Mouse (Mus musculus): Measurements from ENCODE around the gene Ptcd1. TPM values are rescaled to one million over a fixed set of nuclear protein-coding genes. Genes with fewer than 3 reads are reported as not detected.
"Not testable (repeated sequence)": the region's sequence is repeated elsewhere in the genome, so short reads cannot be mapped to it uniquely, and the experiment has no call there.

Ptcd1 gene
- total RNA-seq, 2 experiments from 2014 or later = 2.7 to 10.1 TPM

DNA sequence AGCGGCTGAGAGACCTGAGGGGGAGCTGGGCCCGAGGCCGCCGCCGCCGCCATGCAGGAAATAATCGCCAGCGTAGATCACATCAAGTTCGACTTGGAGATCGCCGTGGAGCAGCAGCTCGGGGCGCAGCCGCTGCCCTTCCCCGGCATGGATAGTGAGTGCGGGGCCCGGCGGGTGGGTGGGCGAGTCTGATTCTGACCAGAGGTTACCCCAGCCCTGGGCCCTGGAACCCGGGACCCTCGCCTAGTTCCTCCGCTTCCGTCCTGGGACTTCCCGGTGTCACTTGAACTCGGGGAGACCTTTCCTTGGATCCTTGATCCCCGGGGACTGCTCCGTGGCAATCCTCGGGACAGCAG is 376 bp upstream of the Ptcd1 start:
- ATAC-seq (replicated peaks; ENCODE audit: low FRiP score, poor library complexity, severe bottlenecking) = peak; percentile 4; the same call in 1 of the 2 replicates

DNA sequence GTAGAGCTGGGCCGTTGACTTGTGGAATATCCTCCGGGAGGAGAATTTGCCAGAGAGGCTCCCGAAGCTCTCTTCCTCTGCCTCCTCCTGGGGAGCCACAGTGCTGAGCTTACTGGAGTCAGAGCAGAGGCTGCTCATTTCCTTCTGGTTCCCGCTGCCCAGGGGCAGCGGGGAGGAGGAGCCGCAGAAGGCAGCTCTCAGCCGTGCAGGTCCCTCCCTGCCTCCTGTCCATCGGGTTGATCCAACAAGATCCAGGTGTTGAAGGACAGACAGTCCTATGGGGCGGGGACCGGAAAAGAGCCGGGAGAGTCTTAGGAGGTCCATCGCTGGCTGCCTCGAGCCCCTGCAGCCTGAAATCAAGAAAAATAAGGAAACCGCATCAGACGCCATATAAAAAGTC is 1.7 kb downstream of the Ptcd1 start:
- no peak for ATAC-seq (replicated peaks; ENCODE audit: low FRiP score, poor library complexity, severe bottlenecking)

DNA sequence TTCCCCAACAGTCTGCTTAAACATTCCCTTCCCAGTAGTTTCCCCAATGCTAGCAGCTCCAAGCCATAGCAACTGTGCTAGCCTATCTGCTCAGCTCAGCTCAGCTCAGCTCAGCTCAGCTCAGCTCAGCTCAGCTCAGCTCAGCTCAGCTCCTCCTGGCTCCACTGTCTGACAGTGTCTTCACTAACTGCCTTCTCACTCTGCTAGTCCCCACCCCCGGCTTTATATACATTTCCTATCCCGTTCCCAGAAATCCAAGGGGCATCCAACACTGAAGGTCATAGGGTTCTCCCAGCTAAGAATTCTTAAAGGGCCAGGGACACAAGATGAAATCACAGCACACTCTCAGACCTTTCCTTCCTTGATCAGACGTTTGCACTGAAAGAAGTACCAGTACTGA is 2.2 kb downstream of the Ptcd1 start:
- no peak for ATAC-seq (replicated peaks; ENCODE audit: low FRiP score, poor library complexity, severe bottlenecking)

DNA sequence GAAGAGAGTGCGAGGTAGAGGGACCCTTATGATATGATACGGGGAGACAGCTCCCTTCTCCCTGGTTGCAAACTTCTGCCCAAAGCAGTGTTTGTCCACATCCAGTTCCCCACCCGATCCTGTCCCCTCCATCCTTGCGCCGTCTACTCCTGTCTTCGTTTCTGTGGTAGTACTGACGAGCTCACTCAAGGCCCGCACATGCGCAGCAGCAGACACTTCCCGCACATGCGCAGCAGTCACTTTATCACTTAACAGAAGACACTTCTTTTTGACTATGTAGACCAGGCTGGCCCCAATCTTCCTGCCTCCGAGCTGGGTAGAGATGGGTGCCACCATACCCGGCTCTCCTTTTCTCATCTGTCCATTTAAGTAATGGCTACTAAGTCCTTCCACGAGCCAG is 5.5 kb downstream of the Ptcd1 start:
- no peak for ATAC-seq (replicated peaks; ENCODE audit: low FRiP score, poor library complexity, severe bottlenecking)

DNA sequence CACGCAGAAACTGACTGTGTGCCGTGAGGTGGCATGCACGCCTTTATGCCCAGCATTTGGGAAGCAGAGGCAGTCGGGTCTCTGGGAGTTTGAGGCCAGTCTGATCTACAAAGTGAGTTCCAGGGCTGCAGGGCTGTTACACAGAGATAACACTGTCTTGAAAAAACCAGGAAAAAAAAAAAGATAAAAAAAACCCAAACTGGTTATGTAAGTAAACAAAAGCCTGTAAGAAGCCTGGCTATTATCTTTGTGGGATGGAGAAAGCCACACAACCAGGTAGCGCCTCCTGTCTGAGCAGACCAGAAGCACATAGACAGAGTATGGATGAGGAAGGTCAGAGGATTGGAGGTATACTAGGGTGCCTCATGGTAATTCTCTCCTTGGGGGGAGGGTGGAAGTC is 14.2 kb downstream of the Ptcd1 start:
- no peak for ATAC-seq (replicated peaks; ENCODE audit: low FRiP score, poor library complexity, severe bottlenecking)

DNA sequence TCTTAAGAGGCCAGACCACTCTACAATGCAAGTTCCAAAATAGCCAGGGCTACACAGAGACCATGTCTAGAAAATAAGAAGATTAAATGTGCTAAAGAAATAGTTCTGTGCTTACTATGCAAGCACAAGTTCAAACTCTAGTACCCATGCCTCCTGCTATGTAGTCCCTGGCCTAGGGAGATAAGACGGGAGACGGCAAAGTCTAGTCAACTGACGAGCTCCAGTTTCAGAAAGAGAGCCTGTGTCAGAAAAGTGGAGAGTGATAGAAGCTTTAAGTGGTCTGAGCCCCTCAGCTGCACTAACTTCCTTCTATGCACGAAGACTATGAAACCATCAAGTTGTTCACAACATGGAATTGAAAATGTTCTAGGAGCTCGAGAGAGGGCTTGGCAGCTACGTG is 17.6 kb downstream of the Ptcd1 start:
- no peak for ATAC-seq (replicated peaks; ENCODE audit: low FRiP score, poor library complexity, severe bottlenecking)

DNA sequence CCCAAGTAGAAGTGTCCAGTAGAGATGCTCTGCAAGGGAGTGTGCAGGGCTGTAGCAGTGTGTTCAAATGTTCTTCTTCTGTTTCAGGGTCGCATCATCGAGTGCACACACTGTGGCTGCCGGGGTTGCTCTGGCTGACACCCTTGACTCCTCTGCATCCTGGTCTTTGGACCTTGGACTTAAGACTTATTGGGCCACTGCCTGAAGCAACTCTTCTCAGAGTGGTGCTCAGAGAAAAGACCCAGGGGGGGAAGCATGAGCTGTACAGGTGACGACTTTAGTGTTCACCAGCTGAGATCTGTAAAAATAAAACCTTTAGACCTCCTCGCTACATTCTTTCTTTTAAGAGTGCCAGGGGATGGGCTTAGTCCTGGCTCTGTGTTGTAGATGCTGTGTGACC is 19.2 kb downstream of the Ptcd1 start:
- ATAC-seq (replicated peaks; ENCODE audit: low FRiP score, poor library complexity, severe bottlenecking) = no peak

DNA sequence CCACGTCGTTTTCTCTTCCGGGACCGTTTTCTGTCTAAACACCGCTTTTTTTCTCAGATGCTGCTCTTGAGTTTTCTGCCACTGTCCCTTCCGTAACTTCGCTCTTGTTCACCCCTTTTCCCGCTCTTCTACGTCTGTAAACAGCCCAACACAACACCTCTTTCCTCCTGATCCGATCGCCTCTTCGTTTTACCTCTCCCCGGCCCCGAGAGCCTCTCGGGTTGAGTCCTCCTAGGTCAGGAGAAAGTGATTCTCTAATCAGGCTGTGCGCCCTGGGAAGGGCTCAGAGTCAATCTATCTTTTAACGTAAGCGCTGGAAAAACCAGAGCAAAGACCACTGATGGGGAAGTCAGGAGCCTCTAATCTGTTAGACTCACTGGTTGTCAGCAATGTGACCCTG is 26.3 kb downstream of the Ptcd1 start:
- peak; percentile 64 for ATAC-seq (replicated peaks; ENCODE audit: low FRiP score, poor library complexity, severe bottlenecking)

DNA sequence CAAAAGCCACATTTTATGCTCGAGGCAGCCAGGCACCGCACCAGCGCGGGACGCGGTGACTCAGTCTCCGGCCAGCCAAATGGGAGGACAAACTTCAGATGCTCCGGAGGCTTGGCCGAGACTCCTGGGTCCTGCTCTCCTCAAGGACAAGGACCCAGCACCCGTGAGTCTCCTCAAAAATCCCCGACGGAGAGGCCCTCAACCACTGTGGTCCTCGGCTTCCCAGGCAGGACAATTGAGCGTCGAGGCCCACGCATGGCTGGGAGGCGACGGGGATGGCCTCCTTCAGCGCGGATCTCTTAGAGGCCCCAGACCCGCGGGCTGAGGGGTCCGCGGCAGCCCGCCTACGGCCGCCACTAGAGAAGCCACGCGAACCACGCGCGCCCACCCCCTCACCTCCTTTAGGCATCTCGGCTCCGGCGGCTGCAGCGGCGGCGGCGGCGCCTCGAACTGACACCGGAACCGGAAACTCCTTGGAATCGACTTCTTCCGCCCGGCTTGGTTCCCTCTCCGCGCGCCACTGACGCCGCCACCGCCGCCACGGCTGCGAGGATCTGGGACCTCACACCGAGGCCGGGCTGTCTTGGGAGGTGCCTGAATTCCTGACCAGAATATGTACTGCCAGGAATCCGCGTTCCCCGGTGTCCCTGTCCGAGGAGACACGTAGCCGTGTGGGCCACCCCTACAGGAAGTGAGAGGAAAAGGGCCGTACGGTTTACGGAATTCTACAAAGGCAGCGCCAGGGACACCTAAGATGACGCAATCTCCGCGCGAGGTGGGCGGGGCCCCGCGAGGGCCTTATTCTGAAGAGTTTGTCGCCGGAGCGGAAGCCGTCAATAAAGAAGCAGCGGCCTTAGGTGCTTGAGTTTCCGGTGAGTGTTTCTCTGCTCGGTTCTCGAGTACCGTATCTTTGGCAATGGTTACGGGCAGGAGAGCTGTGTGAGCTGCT is 27.1 kb downstream of the Ptcd1 start, which contains the start of the genes Pdap1 and Bud31:
Gene Pdap1 (minus strand): TSS at position 668 of the 949 bp plus-strand sequence.
Gene Bud31 (plus strand): TSS at position 792 of the 949 bp plus-strand sequence.
- ATAC-seq (replicated peaks; ENCODE audit: low FRiP score, poor library complexity, severe bottlenecking) = peak; percentile 88

DNA sequence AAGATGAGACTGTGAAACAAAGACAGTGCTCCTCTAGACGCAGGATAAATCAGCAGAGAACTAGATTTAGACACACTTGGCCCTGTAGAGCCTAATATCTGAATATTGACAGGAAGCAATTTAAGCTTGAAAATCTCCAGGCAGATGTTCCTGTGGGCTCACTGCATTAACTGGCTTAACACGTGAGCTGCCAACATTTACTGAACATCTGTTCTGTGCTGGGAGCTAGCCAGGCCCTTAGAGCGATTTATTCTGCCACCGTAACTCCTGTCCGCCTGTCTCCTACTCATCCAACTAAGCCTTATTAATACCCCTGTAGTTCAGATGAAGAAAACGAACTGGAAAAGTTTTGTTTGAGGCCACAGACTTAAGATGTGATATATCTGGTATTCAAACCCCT is 28.1 kb downstream of the Ptcd1 start:
- no peak for ATAC-seq (replicated peaks; ENCODE audit: low FRiP score, poor library complexity, severe bottlenecking)

DNA sequence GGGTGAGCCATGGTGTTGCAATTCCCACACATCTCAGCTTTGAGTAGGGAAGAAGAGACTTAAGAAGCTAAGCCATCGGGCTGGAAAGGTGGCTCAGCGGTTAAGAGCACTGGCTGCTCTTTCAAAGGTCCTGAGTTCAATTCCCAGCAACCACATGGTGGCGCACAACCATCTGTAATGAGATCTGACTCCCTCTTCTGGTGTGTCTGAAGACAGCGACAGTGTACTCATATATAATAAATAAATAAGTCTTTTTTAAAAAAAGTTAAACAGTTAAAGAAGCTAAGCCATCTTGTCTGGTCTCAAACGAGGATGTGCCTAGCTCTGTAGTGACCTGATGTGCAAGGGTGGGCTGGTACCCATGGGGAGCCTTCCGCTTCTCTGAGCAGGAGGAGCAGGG is 33.6 kb downstream of the Ptcd1 start:
- ATAC-seq (replicated peaks; ENCODE audit: low FRiP score, poor library complexity, severe bottlenecking) = not testable (repeated sequence)

DNA sequence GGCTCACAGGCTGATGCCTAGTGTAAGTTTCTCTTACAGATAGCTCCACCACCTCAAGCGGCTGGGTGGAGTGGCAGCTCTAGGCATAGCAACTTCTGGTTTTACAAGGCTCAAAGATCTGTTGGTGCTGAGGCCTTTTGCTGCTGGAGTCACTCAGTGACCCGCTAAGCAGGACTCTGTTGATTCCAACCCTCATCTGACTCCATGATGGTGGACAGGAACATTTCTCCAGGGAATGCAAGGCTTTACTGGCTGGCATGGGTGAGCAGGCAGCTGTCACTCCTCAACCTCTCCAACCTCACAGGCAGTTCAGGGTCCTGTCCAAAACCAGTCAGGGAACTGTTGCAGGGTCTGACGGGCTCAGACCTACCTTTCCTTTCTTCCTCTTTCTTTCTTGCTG is 35.9 kb downstream of the Ptcd1 start:
- ATAC-seq (replicated peaks; ENCODE audit: low FRiP score, poor library complexity, severe bottlenecking) = no peak

DNA sequence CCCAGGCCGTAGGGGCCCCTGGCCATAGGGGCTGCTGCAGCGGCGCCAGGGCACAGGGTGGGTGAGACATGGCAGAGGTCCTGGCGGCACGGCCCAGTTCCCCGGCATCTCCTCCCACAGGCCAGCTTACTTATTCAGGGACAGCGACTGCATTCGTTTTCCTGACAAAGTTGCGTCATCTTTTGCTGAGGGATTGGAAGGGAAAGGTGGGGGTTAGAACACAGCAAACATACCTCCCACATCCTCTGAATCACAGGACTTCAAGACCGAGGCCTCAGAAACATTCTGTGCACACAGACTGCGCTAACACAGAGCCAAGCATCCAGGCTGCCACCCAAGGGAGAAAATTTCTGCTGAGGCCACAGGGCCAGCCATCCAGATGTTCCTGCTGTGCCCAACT is 36.7 kb downstream of the Ptcd1 start:
- ATAC-seq (replicated peaks; ENCODE audit: low FRiP score, poor library complexity, severe bottlenecking) = no peak

DNA sequence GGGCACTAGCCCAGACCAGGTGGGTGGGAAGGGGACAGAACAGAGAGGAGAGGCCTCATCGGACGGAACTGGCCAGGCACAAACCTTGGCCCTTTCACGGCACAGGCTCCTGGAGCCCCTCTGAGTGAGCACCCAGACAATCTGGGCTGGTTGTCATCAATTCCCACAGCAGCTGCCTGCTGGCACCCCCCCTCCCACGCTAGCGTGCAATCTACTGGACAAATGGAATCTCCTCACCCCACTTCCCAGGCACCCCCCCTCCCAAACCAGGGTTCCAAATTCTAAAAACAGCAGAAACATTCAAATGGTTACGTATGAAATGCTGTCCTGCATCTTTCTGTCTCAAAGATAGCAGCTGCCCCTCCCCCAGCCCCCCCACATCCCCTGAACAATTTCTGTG is 37.1 kb downstream of the Ptcd1 start:
- ATAC-seq (replicated peaks; ENCODE audit: low FRiP score, poor library complexity, severe bottlenecking) = not testable (repeated sequence)

DNA sequence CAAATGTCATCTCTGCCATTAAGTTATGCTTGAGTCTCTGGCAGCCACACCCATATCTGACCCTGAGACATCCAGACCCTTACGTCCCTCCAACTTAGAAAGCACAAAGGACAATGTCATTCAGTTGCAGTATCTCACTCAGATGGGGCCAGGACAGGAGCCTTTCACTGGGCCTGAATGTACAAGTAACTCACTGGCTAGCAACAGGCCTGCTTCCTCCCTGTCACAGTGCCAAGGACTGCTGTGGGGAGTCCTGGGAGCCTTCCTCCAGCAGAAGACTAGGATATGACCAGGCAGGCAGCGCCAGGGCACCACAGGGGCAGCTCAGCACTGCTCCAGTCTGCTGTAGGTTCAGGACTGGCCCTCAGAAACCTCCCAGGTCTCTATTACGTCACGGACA is 37.8 kb downstream of the Ptcd1 start:
- no peak for ATAC-seq (replicated peaks; ENCODE audit: low FRiP score, poor library complexity, severe bottlenecking)

DNA sequence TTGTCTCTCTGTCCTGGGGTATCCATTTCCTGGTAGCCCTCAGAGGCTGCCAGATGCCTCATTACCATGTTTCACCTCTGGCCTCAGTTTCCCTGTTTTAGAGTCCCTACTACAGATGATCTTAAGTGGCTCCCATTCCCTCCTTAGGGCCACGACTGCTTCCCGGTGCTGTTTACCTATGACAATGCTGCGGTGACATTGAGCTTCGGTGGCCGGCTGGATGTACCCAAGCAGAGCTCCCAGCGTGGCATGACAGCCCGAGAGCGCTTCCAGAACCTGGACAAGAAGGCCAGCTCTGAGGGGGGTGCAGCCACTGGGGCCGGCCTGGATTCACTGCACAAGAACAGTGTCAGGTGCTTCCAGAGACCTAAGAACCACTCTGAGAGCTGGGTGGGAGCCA is 40.3 kb downstream of the Ptcd1 start:
- ATAC-seq (replicated peaks; ENCODE audit: low FRiP score, poor library complexity, severe bottlenecking) = no peak

DNA sequence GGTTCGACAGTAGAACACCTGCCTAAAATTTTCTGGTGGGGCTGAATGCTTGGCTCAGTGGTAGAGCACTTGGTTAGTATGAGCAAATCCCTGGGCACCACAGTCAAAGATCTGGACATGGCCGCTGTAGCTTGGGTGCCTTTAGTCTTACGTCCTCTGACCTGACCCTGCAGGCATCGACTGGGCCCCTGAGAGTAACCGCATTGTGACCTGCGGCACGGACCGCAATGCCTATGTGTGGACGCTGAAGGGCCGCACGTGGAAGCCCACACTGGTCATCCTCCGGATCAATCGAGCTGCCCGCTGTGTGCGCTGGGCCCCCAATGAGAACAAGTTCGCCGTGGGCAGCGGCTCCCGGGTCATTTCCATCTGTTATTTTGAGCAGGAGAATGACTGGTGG is 43.5 kb downstream of the Ptcd1 start:
- ATAC-seq (replicated peaks; ENCODE audit: low FRiP score, poor library complexity, severe bottlenecking) = no peak

DNA sequence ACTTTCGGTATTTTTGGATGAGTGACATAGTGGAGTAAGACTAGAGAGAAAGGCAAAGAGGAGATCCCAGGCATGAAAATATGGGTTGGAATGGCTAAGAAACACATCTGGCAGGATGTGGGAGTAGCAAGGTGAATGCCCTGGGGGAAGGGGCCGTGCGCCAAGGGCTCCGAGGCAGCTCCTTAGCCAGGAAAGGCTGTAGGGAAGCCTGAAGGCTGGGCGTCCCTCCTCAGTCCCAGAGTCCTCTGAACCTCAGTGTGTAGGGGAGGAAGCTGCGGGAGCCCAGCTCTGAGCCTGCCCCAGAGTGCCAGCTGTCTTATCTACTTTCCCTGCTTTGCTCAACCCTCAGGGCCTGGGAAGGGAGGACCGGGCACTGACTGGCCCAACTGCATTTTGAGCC is 46.0 kb downstream of the Ptcd1 start:
- ATAC-seq (replicated peaks; ENCODE audit: low FRiP score, poor library complexity, severe bottlenecking) = no peak

DNA sequence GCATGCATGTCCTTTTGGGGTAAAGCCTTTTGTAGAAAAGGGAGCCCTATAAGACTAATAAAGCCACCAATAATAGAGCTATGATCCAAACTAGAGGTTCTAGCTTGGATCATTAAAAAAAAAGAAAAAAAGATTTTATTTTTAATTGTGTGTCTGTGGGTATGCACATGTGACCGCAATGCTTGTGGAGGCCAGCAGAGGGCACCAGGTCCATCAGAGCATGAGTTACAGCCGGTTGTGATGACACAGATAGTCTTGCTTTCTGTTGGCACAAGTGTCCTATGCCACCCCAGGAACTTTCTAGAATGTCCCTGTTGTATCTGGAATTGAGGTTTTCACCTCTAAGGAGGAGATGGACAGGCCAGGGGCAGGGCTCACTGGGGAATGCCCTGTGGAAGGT is 47.5 kb downstream of the Ptcd1 start:
- ATAC-seq (replicated peaks; ENCODE audit: low FRiP score, poor library complexity, severe bottlenecking) = peak; percentile 58; the same call in 1 of the 2 replicates

DNA sequence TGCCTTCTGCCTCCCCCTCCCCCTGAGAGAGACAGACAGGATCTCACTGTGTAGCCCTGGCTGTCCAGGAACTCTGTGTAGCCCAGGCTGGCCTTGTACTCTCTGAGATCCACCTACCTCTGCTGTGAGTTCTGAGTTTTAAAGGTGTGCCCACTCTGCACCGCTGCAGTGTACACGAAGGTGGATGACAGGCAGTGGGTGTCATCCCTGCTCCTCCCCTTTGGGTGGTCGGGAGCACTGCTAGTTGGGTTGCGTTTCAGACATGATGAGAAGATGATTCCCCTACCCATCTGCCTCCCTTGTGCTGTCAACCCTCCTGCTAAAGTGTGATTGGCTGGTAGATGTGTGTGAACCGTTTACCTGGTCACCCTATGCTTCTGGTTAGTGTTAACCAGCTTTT is 48.4 kb downstream of the Ptcd1 start:
- no peak for ATAC-seq (replicated peaks; ENCODE audit: low FRiP score, poor library complexity, severe bottlenecking)

DNA sequence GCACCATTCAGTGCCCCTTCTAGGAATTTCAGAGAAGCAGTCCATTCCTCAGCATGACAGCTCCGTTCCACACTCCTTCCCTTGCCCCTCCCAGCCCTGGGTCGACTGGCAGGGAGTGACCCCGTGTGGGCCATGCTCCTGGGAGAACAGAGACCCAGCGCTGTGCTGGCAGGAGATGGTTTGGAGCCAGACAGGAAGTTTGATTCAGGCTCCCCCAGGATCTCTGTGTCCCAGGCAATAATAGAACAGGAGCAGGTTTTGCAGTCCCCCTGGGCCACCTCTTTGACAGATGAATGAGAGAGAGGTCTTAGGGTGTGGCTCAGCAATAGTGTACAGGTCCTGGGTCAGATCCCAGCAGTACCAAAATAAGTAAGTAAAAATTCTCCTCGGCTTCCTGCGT is 48.9 kb downstream of the Ptcd1 start:
- no peak for ATAC-seq (replicated peaks; ENCODE audit: low FRiP score, poor library complexity, severe bottlenecking)

DNA sequence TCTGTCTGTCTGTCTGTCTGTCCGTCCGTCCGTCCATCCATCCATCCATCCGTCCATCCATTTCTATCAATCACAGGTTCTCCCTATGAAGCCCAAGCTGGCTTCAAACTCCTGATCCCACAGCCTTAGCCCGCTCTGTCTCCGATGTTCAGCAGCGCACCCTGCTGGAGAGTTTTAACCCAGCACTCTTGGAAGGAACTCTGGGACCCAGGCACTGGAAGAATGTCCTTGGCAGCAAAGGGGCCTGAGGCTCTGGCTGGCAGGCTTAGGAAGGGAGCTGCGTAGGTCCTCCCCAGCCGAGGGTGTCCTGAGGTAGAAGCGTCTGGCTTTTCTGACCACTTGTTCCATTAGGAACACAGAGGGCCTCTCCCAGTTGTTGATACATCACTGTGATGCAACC is 50.0 kb downstream of the Ptcd1 start:
- ATAC-seq (replicated peaks; ENCODE audit: low FRiP score, poor library complexity, severe bottlenecking) = peak; percentile 76

Measured in erythroblast, adult 5-6 weeks (primary cell).